Mouse (Mus musculus) urinary bladder, postnatal 14 days (tissue): Measurements from ENCODE around the gene Vmn2r97.
"Not testable (repeated sequence)": the region's sequence is repeated elsewhere in the genome, so short reads cannot be mapped to it uniquely, and the experiment has no call there.

Experiments used
- DNase-seq: peaks from one replicate; pipeline ENCODE4 v3.0.0; 2021; ENCODE audit warnings: low spot score

The Vmn2r97 gene

DNA sequence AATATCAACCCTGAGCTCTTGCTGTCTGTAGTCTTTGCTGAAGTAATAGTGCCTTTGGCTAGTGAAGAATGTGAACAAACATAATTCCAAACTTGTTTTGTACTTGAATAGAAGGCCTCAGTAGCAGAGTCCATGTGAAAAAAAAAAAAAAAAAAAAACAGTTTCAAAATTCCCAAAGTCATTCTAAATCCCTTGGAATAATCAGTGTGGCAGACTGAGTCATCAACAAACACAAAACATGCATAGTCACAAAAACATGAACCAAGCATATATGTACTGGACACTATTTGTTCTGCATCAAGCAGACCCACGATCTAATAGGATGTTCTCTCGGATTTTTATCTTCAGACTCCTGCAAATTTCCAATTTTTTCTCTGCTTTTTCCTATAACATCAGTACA is at the start of gene Vmn2r97:
Gene Vmn2r97 (plus strand): TSS at position 301 of the 400 bp plus-strand sequence.
- not testable (repeated sequence) for DNase-seq

DNA sequence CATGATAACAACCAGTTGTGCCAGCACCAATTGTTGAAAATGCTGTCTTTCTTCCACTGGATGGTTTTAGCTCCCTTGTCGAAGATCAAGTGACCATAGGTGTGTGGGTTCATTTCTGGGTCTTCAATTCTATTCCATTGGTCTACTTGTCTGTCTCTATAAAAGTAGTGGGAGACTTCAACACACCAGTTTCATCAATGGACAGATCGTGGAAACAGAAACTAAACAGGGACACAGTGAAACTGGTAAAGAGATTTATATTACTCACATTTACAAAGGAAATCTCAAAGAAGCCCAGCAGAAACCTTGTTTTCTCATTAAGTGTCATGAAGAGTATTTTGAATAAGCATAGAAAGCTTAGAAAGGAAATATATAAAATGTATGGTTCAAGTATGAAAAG is 31.7 kb upstream of the Vmn2r97 start:
- not testable (repeated sequence) for DNase-seq

DNA sequence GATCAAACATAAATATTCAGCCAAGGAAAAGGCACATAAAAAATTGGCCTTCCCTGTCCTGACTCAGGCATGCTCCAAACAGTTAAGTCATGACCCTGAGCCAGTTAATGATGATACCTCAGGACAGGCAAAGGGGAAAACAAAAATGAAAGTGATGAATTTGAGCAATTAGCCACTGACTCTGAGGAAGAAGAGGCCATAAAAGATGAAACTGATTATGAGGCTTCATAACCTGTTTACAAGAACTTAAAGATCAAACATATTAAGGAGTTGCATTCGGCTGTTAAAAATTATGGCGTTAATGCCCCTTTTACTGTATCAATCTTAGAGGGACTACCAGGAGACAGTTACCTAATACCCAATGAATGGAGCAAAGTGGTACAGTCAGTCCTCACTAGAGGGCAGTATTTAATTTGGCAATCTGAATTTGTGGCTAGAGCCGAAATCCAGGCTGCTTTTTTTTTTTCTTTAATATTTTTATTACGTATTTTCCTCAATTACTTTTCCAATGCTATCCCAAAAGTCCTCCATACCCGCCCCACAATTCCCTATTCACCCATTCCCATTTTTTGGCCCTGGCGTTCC is 24.3 kb upstream of the Vmn2r97 start:
- no peak for DNase-seq

DNA sequence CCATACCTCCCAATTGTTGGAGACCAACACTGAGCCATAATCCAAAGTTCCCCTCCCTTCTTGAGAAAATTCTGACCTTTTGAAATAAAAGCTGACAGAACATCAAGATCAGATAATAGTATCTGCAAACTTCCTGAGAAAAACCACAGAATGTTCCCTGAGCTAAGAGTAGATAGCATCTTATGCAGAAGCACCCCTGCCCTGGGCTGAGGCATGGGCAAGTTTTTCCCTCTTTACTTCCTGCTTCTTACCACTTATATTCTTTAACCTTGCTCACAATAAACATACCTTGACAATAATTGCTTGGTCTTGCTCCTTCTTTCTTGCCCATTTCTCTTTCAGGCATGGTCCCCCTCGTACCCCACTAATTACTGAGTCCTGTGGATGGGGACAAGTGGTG is 43.7 kb downstream of the Vmn2r97 start:
- DNase-seq: not testable (repeated sequence)

DNA sequence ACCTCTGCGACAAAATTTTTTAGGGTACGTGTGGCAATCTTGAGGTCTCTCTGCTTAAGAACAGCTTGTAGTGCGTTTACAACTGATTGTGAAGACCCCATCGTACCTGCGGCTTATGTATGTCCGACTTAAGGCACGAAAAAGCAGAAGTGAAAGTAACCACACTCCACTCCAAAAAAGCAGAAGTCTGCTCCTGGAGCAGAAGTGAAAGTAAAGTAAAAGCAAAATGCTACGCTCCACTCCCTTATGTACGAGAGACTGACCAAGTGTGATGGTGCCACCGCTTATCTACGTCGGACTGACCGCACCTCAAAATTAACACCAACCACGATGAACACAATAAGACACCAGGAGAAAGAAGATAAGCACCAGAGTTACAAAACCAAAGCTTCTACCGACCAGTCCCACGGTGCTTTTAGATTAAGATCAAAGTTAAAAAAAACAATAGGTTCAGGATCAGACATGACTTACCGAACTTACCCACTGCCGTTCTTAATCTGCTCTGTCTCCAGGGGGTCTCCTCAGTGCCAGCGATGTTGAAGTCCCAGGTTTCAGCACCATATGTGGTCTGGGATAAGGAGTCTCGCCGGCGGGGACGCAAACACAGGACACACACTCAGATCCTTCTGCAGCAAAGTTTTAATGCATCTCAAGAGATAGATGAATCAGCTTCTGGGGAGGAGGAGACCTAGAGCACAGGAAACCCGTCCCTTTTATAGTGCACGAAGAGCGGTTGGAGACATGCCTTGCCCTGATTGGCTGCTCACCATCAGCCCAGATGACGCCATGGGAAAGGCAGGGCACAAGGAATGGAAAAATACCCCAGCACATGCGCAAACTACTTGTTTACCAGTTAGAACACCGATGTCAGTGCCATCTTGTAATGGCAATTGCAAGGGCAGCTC is 54.5 kb downstream of the Vmn2r97 start:
- no peak for DNase-seq
